Mouse (Mus musculus) thymus, postnatal 36 days (tissue): Measurements from ENCODE around the gene Akap5.

Experiments
- DNase-seq, 2 experiments: peaks; one replicate each; pipeline ENCODE4 v3.0.0; 2022; ENCODE audit warnings: mixed read lengths in 2 of 2

The Akap5 gene

GRCm38 (mm10) chr12:76369206-76369977 is 44.7 kb downstream of the Akap5 start, which contains the start of gene Zbtb25:
TSS of gene Zbtb25 (minus strand) at chr12:76369602.
- peak; percentile 69 to 81 for DNase-seq

DNA sequence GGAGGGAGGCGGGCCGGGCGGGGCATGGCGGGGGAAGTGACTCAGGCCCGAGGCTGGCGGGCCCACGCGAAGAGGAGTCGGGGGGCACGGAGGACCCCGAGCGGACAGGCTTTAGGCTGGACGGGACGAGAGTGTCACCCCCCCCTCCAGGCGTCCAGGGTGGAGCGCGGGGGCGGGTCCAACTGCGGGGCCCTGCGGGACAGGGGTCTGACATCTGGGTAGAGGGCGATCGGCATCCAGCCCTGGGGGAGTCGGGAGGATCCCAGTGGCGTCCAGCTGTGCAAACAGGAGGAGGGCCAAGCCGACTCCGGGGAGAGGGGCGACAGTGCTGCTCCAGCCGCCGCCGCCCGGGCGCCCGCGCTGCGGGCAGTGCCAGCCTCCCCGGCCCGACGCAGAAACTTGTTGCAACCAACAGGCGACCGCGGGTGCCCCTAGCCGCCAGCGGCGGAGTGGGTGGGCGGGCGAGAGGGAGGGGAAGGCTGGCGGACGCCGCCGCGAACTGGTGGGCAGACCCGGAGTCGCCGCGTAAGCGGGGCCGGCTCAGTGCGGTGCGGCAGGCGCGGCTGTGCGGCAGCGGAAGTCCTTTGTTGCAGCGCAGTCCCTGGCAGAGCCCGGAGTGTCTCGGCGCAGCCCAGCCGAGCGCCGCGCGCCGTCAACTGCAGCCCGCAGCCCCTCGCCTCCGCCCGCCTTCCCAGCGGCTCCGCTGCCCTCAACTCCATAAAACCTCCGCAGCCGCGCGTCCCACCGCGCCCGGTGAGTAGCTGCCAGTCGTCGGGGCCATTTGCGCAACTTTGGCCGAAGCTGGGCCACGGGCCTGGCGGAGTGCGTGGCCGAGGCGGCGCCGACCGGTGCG is 45.5 kb downstream of the Akap5 start, which contains the start of gene Zbtb1:
Gene Zbtb1, plus strand, starts transcription at position 289 of the 853 bp plus-strand sequence.
- DNase-seq = peak; percentile 85 to 89

DNA sequence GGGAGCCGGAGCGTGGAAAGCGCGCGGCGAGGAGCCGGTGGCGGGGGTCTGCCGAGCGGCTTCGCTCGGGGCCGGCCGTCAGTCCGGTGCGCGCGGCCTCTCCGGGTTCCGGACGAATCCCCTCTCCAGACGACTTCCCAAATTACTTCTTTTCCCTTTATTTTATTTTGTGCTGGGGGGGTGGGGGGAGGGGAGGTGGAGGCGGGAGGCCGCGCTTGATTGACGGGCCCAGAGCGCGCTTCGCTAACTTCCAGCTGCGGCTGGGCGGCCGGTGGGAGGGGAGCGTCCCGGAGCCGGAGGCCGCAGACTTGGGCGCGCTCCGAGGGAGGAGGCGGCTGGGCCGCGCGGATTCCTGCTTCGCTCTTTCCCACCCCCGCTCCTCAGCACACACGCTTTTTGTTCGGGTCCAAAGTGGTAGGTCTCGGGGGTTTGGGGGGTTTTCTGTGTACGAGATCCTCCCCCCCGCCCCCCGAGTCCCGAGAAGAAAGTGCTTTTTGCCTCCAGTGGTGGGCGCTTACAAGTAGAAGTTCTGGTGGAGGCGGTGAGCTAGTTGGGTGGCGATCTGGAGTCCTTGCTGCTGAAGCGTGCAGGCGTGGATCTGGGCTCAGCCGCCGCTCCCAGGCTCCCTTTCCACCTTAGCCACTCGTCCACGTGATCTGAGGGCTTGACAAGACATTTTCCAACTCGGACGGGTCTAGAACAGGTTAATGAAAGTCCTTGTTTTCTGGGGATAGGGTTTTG is 46.3 kb downstream of the Akap5 start:
- peak; percentile 80 to 85 for DNase-seq

- no peak for DNase-seq
Observed at GRCm38 (mm10) chr12:76372046-76372445, 47.4 kb downstream of the Akap5 start.

GRCm38 (mm10) chr12:76372881-76373818 is 48.5 kb downstream of the Akap5 start:
- peak; percentile 43 to 52 for DNase-seq

GRCm38 (mm10) chr12:76373991-76374390 is 49.3 kb downstream of the Akap5 start:
- no peak for DNase-seq

GRCm38 (mm10) chr12:76374911-76375310 is 50.2 kb downstream of the Akap5 start:
- no peak for DNase-seq

GRCm38 (mm10) chr12:76375506-76375905 is 50.8 kb downstream of the Akap5 start:
- no peak for DNase-seq

DNA sequence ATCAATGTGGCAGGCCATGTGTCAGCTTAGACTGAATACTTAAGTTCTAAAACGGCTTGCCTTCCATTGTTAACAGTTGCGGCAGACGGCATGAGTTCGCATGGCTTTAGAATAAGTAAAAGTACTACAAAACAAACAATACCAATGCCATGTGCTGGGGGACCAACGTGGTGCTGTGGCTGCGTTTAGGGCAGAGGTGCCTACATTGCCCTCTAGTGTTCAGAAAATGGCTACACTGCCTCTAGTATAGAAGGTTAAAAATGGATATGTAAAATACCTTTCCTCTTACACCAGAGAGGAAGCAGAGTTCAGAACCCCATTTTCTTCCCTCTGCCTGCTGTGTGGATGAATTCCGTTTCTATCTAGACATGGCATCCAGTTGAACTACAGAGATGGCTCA is 52.0 kb downstream of the Akap5 start:
- peak; percentile 41 to 47 for DNase-seq

GRCm38 (mm10) chr12:76377059-76377458 is 52.4 kb downstream of the Akap5 start:
- DNase-seq = no peak

GRCm38 (mm10) chr12:76377726-76378125 is 53.0 kb downstream of the Akap5 start:
- no peak for DNase-seq

- DNase-seq = no peak
Observed at GRCm38 (mm10) chr12:76378556-76378955, 53.9 kb downstream of the Akap5 start.

DNA sequence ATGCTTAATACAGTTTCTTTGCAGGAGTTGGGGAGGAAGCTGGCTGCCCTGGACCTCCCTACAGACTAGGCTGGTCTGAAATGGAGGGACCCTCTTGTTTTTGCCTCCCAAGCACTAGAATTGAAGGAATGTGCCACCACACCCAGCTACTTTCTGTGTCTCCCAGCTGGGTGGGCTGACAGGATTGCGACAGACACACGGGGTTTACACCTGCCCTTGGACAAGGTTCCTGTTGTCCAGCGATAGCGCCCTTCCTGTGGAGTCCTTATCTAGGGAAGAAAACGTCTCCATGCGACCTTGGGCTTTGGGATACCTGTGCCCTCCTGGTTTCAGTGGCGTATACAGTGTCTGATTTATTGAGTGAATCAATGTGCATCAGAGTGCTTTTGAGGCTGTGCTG is 55.5 kb downstream of the Akap5 start:
- DNase-seq = no peak
